Mouse (Mus musculus): ENCODE measurements around the gene Gm44579.

GRCm38 (mm10) chr15:98155944-98156343 is 64.8 kb downstream of the Gm44579 start:
- TF ChIP-seq POLR2A (IDR thresholded peaks at IDR 0.05; ENCODE audit: control insufficient read depth, extremely low read depth, insufficient read depth, low read length, poor library complexity) (no peak), CTCF (IDR thresholded peaks at IDR 0.05; ENCODE audit: borderline replicate concordance, control insufficient read depth, extremely low read depth, insufficient read depth, low read length, poor library complexity) (no peak)

Measured in thymus, adult 2 months (tissue).